Mouse (Mus musculus): ENCODE measurements around the gene Slc17a3. TPM values are rescaled to one million over a fixed set of nuclear protein-coding genes. Genes with fewer than 3 reads are reported as not detected.

The Slc17a3 gene
- polyA plus RNA-seq, 1 experiment from 2014 or later = 0.35 TPM

- H3K27ac ChIP-seq (ENCODE audit: low read length) = no peak overlapping the region
- no peaks in the 10 kb centered on the region for H3K9me3 ChIP-seq (ENCODE audit: control insufficient read depth, low read length)
- H3K27me3 ChIP-seq (replicated peaks; ENCODE audit: control insufficient read depth, insufficient read depth, low read length) = no peaks in the 10 kb centered on the region
- no peak overlapping the region for H3K4me3 ChIP-seq (ENCODE audit: low read length)
- WGBS = 43% methylated on average over 9 of the region's 9 CpGs
- no peak for ATAC-seq
- no peaks in the 10 kb centered on the region for H3K36me3 ChIP-seq (ENCODE audit: control insufficient read depth, insufficient read depth, low read length)
- H3K9ac ChIP-seq (ENCODE audit: low read depth, low read length) = no peak overlapping the region
- no peaks in the 10 kb centered on the region for H3K4me1 ChIP-seq (ENCODE audit: control insufficient read depth, insufficient read depth, low read length)
- H3K4me2 ChIP-seq (ENCODE audit: low read depth, low read length) = no peak overlapping the region
These were observed 53.5 kb downstream of the Slc17a3 start for GRCm38 (mm10) chr13:23892592-23893268.

- Histone ChIP-seq H3K9me3 (ENCODE audit: control insufficient read depth, low read length) (no peaks in the 10 kb centered on the region), H3K27ac (ENCODE audit: low read length) (no peak overlapping the region), H3K4me3 (ENCODE audit: low read length) (no peak overlapping the region), H3K9ac (ENCODE audit: low read depth, low read length) (no peak overlapping the region), H3K27me3 (replicated peaks; ENCODE audit: control insufficient read depth, insufficient read depth, low read length) (no peaks in the 10 kb centered on the region), H3K36me3 (ENCODE audit: control insufficient read depth, insufficient read depth, low read length) (no peaks in the 10 kb centered on the region), H3K4me2 (ENCODE audit: low read depth, low read length) (no peak overlapping the region), H3K4me1 (ENCODE audit: control insufficient read depth, insufficient read depth, low read length) (no peaks in the 10 kb centered on the region)
- 54% methylated on average over 4 of the region's 4 CpGs for WGBS
- no peak for ATAC-seq
These were observed 54.0 kb downstream of the Slc17a3 start for GRCm38 (mm10) chr13:23893269-23893593.

GRCm38 (mm10) chr13:23898242-23898641, 59.0 kb downstream of the Slc17a3 start:
- Histone ChIP-seq H3K9ac (ENCODE audit: low read depth, low read length) (no peak overlapping the region), H3K27me3 (replicated peaks; ENCODE audit: control insufficient read depth, insufficient read depth, low read length) (no peaks in the 10 kb centered on the region), H3K27ac (ENCODE audit: low read length) (no peak overlapping the region), H3K4me2 (ENCODE audit: low read depth, low read length) (no peak overlapping the region), H3K4me3 (ENCODE audit: low read length) (no peak overlapping the region), H3K36me3 (ENCODE audit: control insufficient read depth, insufficient read depth, low read length) (no peaks in the 10 kb centered on the region), H3K9me3 (ENCODE audit: control insufficient read depth, low read length) (no peaks in the 10 kb centered on the region), H3K4me1 (ENCODE audit: control insufficient read depth, insufficient read depth, low read length) (no peaks in the 10 kb centered on the region)
- 49% methylated on average over 6 of the region's 6 CpGs for WGBS
- no peak for ATAC-seq

GRCm38 (mm10) chr13:23906906-23907305, 67.7 kb downstream of the Slc17a3 start:
- Histone ChIP-seq H3K4me3 (ENCODE audit: low read length) (no peak overlapping the region), H3K9me3 (ENCODE audit: control insufficient read depth, low read length) (no peaks in the 10 kb centered on the region), H3K27me3 (replicated peaks; ENCODE audit: control insufficient read depth, insufficient read depth, low read length) (no peaks in the 10 kb centered on the region), H3K36me3 (ENCODE audit: control insufficient read depth, insufficient read depth, low read length) (no peaks in the 10 kb centered on the region), H3K4me1 (ENCODE audit: control insufficient read depth, insufficient read depth, low read length) (no peaks in the 10 kb centered on the region), H3K4me2 (ENCODE audit: low read depth, low read length) (no peak overlapping the region), H3K27ac (ENCODE audit: low read length) (no peak overlapping the region), H3K9ac (ENCODE audit: low read depth, low read length) (no peak overlapping the region)
- ATAC-seq = no peak
- 94% methylated on average over 5 of the region's 5 CpGs for WGBS

- no peak for ATAC-seq
- peaks cover 9% of the 10 kb centered on the region for H3K4me1 ChIP-seq (ENCODE audit: control insufficient read depth, insufficient read depth, low read length)
- H3K4me3 ChIP-seq (ENCODE audit: low read length) = no peak overlapping the region
- no peak overlapping the region for H3K27ac ChIP-seq (ENCODE audit: low read length)
- H3K27me3 ChIP-seq (replicated peaks; ENCODE audit: control insufficient read depth, insufficient read depth, low read length) = no peaks in the 10 kb centered on the region
- H3K9ac ChIP-seq (ENCODE audit: low read depth, low read length) = no peak overlapping the region
- no peaks in the 10 kb centered on the region for H3K9me3 ChIP-seq (ENCODE audit: control insufficient read depth, low read length)
- WGBS = 74% methylated on average over 5 of the region's 5 CpGs
- no peaks in the 10 kb centered on the region for H3K36me3 ChIP-seq (ENCODE audit: control insufficient read depth, insufficient read depth, low read length)
- no peak overlapping the region for H3K4me2 ChIP-seq (ENCODE audit: low read depth, low read length)
These were observed 70.9 kb downstream of the Slc17a3 start for GRCm38 (mm10) chr13:23910121-23910520.

Other genes starting within 250 kb of the Slc17a3 start
- gene Hist1h2be, start 218.3 kb upstream of the Slc17a3 start, polyA plus RNA-seq (2015; fragmentation: Nextera tagmentation; extraction: Ambion mirVana) = 1.4 and 2.3 TPM in 2 replicates
- 10.4 and 13.7 TPM in 2 replicates for gene Hist1h1e, start 216.9 kb upstream of the Slc17a3 start, polyA plus RNA-seq (2015; fragmentation: Nextera tagmentation; extraction: Ambion mirVana)
- 0.94 and 1.0 TPM in 2 replicates for gene Hist1h2ac, start 155.5 kb upstream of the Slc17a3 start, polyA plus RNA-seq (2015; fragmentation: Nextera tagmentation; extraction: Ambion mirVana)
- 101 and 110 TPM in 2 replicates for gene Hist1h2bc, start 155.2 kb upstream of the Slc17a3 start, polyA plus RNA-seq (2015; fragmentation: Nextera tagmentation; extraction: Ambion mirVana)
- 0.15 and 0.20 TPM in 2 replicates for gene Hist1h1t, start 143.6 kb upstream of the Slc17a3 start, polyA plus RNA-seq (2015; fragmentation: Nextera tagmentation; extraction: Ambion mirVana)
- 2.9 and 3.1 TPM in 2 replicates for gene Hist1h4c, start 141.0 kb upstream of the Slc17a3 start, polyA plus RNA-seq (2015; fragmentation: Nextera tagmentation; extraction: Ambion mirVana)
- gene Hfe, start 128.6 kb upstream of the Slc17a3 start, polyA plus RNA-seq (2015; fragmentation: Nextera tagmentation; extraction: Ambion mirVana) = 8.5 and 9.7 TPM in 2 replicates
- gene Hist1h1c, start 100.6 kb upstream of the Slc17a3 start, polyA plus RNA-seq (2015; fragmentation: Nextera tagmentation; extraction: Ambion mirVana) = 33.6 and 35.3 TPM in 2 replicates
- gene Hist1h3c, start 93.8 kb upstream of the Slc17a3 start, polyA plus RNA-seq (2015; fragmentation: Nextera tagmentation; extraction: Ambion mirVana) = 3.2 and 4.9 TPM in 2 replicates
- 1.7 and 2.0 TPM in 2 replicates for gene Hist1h2bb, start 92.7 kb upstream of the Slc17a3 start, polyA plus RNA-seq (2015; fragmentation: Nextera tagmentation; extraction: Ambion mirVana)
- gene Hist1h2ab, start 88.3 kb upstream of the Slc17a3 start, polyA plus RNA-seq (2015; fragmentation: Nextera tagmentation; extraction: Ambion mirVana) = 16.9 and 20.0 TPM in 2 replicates
- gene Hist1h3b, start 87.2 kb upstream of the Slc17a3 start, polyA plus RNA-seq (2015; fragmentation: Nextera tagmentation; extraction: Ambion mirVana) = 4.7 and 7.4 TPM in 2 replicates
- 1.4 and 2.1 TPM in 2 replicates for gene Hist1h4b, start 82.4 kb upstream of the Slc17a3 start, polyA plus RNA-seq (2015; fragmentation: Nextera tagmentation; extraction: Ambion mirVana)
- gene Hist1h4a, start 78.2 kb upstream of the Slc17a3 start, polyA plus RNA-seq (2015; fragmentation: Nextera tagmentation; extraction: Ambion mirVana) = 0.60 TPM in 1 of 2 replicates, not detected in the other
- gene Hist1h3a, start 77.0 kb upstream of the Slc17a3 start, polyA plus RNA-seq (2015; fragmentation: Nextera tagmentation; extraction: Ambion mirVana) = 3.1 and 4.2 TPM in 2 replicates
- 0.38 and 0.99 TPM in 2 replicates for gene Hist1h1a, start 75.8 kb upstream of the Slc17a3 start, polyA plus RNA-seq (2015; fragmentation: Nextera tagmentation; extraction: Ambion mirVana)
- gene Trim38, start 69.5 kb upstream of the Slc17a3 start, polyA plus RNA-seq (2015; fragmentation: Nextera tagmentation; extraction: Ambion mirVana) = 0.11 and 0.12 TPM in 2 replicates
- 0.11 TPM in 1 of 2 replicates, not detected in the other for gene Slc17a2, start 32.4 kb upstream of the Slc17a3 start, polyA plus RNA-seq (2015; fragmentation: Nextera tagmentation; extraction: Ambion mirVana)
- gene Slc17a1, start 28.3 kb downstream of the Slc17a3 start, polyA plus RNA-seq (2015; fragmentation: Nextera tagmentation; extraction: Ambion mirVana) = 0.77 and 0.97 TPM in 2 replicates
- 24.8 and 31.7 TPM in 2 replicates for gene Slc17a4, start 75.6 kb downstream of the Slc17a3 start, polyA plus RNA-seq (2015; fragmentation: Nextera tagmentation; extraction: Ambion mirVana)
- gene Hist1h2ba, start 94.7 kb downstream of the Slc17a3 start, polyA plus RNA-seq (2015; fragmentation: Nextera tagmentation; extraction: Ambion mirVana) = not detected in 2 replicates
- not detected in 2 replicates for gene Hist1h2aa, start 95.0 kb downstream of the Slc17a3 start, polyA plus RNA-seq (2015; fragmentation: Nextera tagmentation; extraction: Ambion mirVana)
- 7.5 and 7.9 TPM in 2 replicates for gene Scgn, start 151.8 kb downstream of the Slc17a3 start, polyA plus RNA-seq (2015; fragmentation: Nextera tagmentation; extraction: Ambion mirVana)